In genomic region chr8:91370899-91371298, GRCm38 (mm10) we compare ENCODE assay signal across 12 mouse cellular contexts. TPM values are rescaled to one million over a fixed set of nuclear protein-coding genes. Genes with fewer than 3 reads are reported as not detected.
DNase-seq lines count a peak whose midpoint lies in the region; ATAC-seq and TF ChIP-seq lines count a peak whose summit lies in the region.
"Had no signal": no experiment of that assay in that cellular context is flagged by ENCODE, and none has a peak within 500 bp of the region (broad histone marks: within the 10 kb centered on the region; RNA-seq: fewer than 3 reads in every experiment).

No protein-coding gene starts in this region.

- TF ChIP-seq CTCF in testis, adult 2 months (IDR thresholded peaks at IDR 0.05; ENCODE audit: control insufficient read depth, insufficient read depth, insufficient replicate concordance, low read depth, low read length), result no peak
- TF ChIP-seq CTCF in stomach, postnatal 0 days (IDR thresholded peaks at IDR 0.05; ENCODE audit: low read depth), result no peak

- no peaks in the 10 kb centered on the region for H3K27me3 ChIP-seq in kidney, embryonic 15.5 days
- no peaks in the 10 kb centered on the region for H3K27me3 ChIP-seq in testis, adult 2 months (ENCODE audit: control insufficient read depth, insufficient read depth, low read length)
- H3K27me3 ChIP-seq in stomach, postnatal 0 days (ENCODE audit: control insufficient read depth, insufficient read depth, low read length), result no peaks in the 10 kb centered on the region
- H3K27me3 ChIP-seq: embryonic facial prominence, embryonic 15.5 days; megakaryocyte, embryonic 14.5 days had no signal

- no peaks in the 10 kb centered on the region for H3K9me3 ChIP-seq in kidney, embryonic 15.5 days (replicated peaks)
- no peaks in the 10 kb centered on the region for H3K9me3 ChIP-seq in stomach, postnatal 0 days (ENCODE audit: control insufficient read depth, low read length)
- H3K9me3 ChIP-seq: embryonic facial prominence, embryonic 15.5 days; G1E; megakaryocyte, embryonic 14.5 days had no signal

- no peak for TF ChIP-seq POLR2A in testis, adult 2 months (IDR thresholded peaks at IDR 0.05; ENCODE audit: control insufficient read depth, low read depth, low read length)

- 10% methylated on average over 12 of the region's 12 CpGs for WGBS in kidney, embryonic 15.5 days
- 29% methylated on average over 12 of the region's 12 CpGs for WGBS in stomach, postnatal 0 days

- TF ChIP-seq EP300 in stomach, postnatal 0 days (optimal IDR thresholded peaks at IDR 0.05), result no peak

- peak; percentile 61 for DNase-seq in embryo, embryonic 11 days
- DNase-seq in embryo, embryonic 10 days (ENCODE audit: low spot score), result no peak
- DNase-seq in kidney, postnatal 14 days, result no peak
- DNase-seq in testis, postnatal 10 days (ENCODE audit: low spot score), result no peak
- no peak for DNase-seq in stomach, postnatal 0 days (ENCODE audit: low spot score)
- no peak for DNase-seq in left cerebral cortex, postnatal 36 days (ENCODE audit: low spot score in 2 of 2)

- intact Hi-C loops in left cerebral cortex, postnatal 36 days (cut with DNase I), result no loop called here

- peak overlapping the region; percentile 47 for H3K27ac ChIP-seq in kidney, embryonic 15.5 days
- H3K27ac ChIP-seq in testis, adult 2 months (ENCODE audit: control insufficient read depth, insufficient read depth, low read depth, low read length), result no peak overlapping the region
- 0 out of 2 replicates have a peak overlapping the region, but pooled peaks have one; percentile 14 for H3K27ac ChIP-seq in stomach, postnatal 0 days (replicated peaks)
- H3K27ac ChIP-seq: embryonic facial prominence, embryonic 15.5 days had no signal

- ATAC-seq in kidney, embryonic 15.5 days (replicated peaks; ENCODE audit: low FRiP score), result peak; percentile 85
- ATAC-seq in stomach, postnatal 0 days (ENCODE audit: low FRiP score, low TSS enrichment), result no peak
- ATAC-seq: hindbrain, embryonic 16.5 days had no signal

- no peak overlapping the region for H3K9ac ChIP-seq in kidney, embryonic 15.5 days
- H3K9ac ChIP-seq in stomach, postnatal 0 days (ENCODE audit: low read length), result no peak overlapping the region
- H3K9ac ChIP-seq: embryonic facial prominence, embryonic 15.5 days had no signal

- H3K4me1 ChIP-seq in kidney, embryonic 15.5 days, result peaks cover 34% of the 10 kb centered on the region
- H3K4me1 ChIP-seq in testis, adult 2 months (ENCODE audit: control insufficient read depth, insufficient read depth, low read length), result no peaks in the 10 kb centered on the region; the same call in 1 of the 2 replicates
- 0 out of 2 replicates have a peak, but pooled peaks cover 6% of the 10 kb centered on the region for H3K4me1 ChIP-seq in stomach, postnatal 0 days (replicated peaks; ENCODE audit: control insufficient read depth, insufficient read depth)

- no peak overlapping the region for H3K4me3 ChIP-seq in kidney, embryonic 15.5 days (replicated peaks)
- H3K4me3 ChIP-seq in testis, adult 2 months (ENCODE audit: control insufficient read depth, low read depth, low read length), result peak overlapping the region; percentile 36
- no peak overlapping the region for H3K4me3 ChIP-seq in stomach, postnatal 0 days (ENCODE audit: low read depth, low read length)
- H3K4me3 ChIP-seq: embryonic facial prominence, embryonic 15.5 days; megakaryocyte, embryonic 14.5 days had no signal

- peak overlapping the region; percentile 31 for H3K4me2 ChIP-seq in kidney, embryonic 15.5 days
- 0 out of 2 replicates have a peak overlapping the region, but pooled peaks have one; percentile 14 for H3K4me2 ChIP-seq in stomach, postnatal 0 days (replicated peaks; ENCODE audit: low read depth)
- H3K4me2 ChIP-seq: embryonic facial prominence, embryonic 15.5 days had no signal

- H3K36me3 ChIP-seq in kidney, embryonic 15.5 days, result no peaks in the 10 kb centered on the region
- H3K36me3 ChIP-seq in testis, adult 2 months (ENCODE audit: control insufficient read depth, insufficient read depth, low read length), result no peaks in the 10 kb centered on the region
- H3K36me3 ChIP-seq in stomach, postnatal 0 days (ENCODE audit: control insufficient read depth, insufficient read depth, low read length), result no peaks in the 10 kb centered on the region
- H3K36me3 ChIP-seq: embryonic facial prominence, embryonic 15.5 days had no signal

RNA-seq across cellular contexts. Expression of gene Fto, which starts 57.6 kb away (rescaled TPM):
- polyA plus RNA-seq in kidney, embryonic 15.5 days (2015; fragmentation: Nextera tagmentation; extraction: Ambion mirVana), result 80.4 and 86.9 TPM in 2 replicates
- polyA plus RNA-seq in testis, adult 2 months (2012; rRNA removed), result 55.9 and 56.4 TPM in 2 replicates
- 25.7 and 29.2 TPM in 2 replicates for polyA plus RNA-seq in stomach, postnatal 0 days (2015; fragmentation: Nextera tagmentation; extraction: Ambion mirVana)
- 100 to 1,000 TPM; 153 to 156 TPM for total RNA-seq in left cerebral cortex, postnatal 36 days (2021)

RNA-seq across cellular contexts. Expression of gene Rpgrip1l, which starts 57.8 kb away (rescaled TPM):
- 10.7 and 14.4 TPM in 2 replicates for polyA plus RNA-seq in kidney, embryonic 15.5 days (2015; fragmentation: Nextera tagmentation; extraction: Ambion mirVana)
- 15.6 and 20.4 TPM in 2 replicates for polyA plus RNA-seq in testis, adult 2 months (2012; rRNA removed)
- polyA plus RNA-seq in stomach, postnatal 0 days (2015; fragmentation: Nextera tagmentation; extraction: Ambion mirVana), result 4.4 and 5.5 TPM in 2 replicates
- total RNA-seq in left cerebral cortex, postnatal 36 days (2021), result 10 to 100 TPM; 20.6 to 26.7 TPM
